Mouse (Mus musculus): ENCODE results near the gene Dag1.

GRCm38 (mm10) chr9:108261865-108262264, 1.9 kb downstream of the Dag1 start:
- no peak for TF ChIP-seq POLR2A (IDR thresholded peaks at IDR 0.05; ENCODE audit: low read depth, low read length)
- TF ChIP-seq CTCF (IDR thresholded peaks at IDR 0.05; ENCODE audit: extremely low read depth, insufficient read depth, insufficient read length, insufficient replicate concordance) = no peak

Data from spleen, adult 2 months (tissue).